Mouse (Mus musculus) hindbrain, embryonic 16.5 days (tissue): Measurements from ENCODE around the gene Hist3h2a. TPM values are rescaled to one million over a fixed set of nuclear protein-coding genes. Genes with fewer than 3 reads are reported as not detected.

ENCODE experiments used
- ATAC-seq: fragments of 200-750 bp; cut with Nextera tagmentation; 2 replicates; pipeline ENCODE4 v1.8.0; 2017; ENCODE audit warnings: moderate TSS enrichment, moderate library complexity
- H3K27ac ChIP-seq: fragments of 300-500 bp; sonication (generic); 2 replicates; pipeline ENCODE4 v1.5.1; 2014; ENCODE audit warnings: low read depth, mild to moderate bottlenecking, control low read depth, low read length, moderate library complexity
- H3K27me3 ChIP-seq: fragments of 300-500 bp; sonication (generic); replicated peaks from 2 replicates; pipeline ENCODE4 v1.6.1; 2014; ENCODE audit warnings: low read length; ENCODE audit not compliant: control insufficient read depth, insufficient read depth
- H3K36me3 ChIP-seq: fragments of 300-500 bp; sonication (generic); 2 replicates; pipeline ENCODE4 v1.6.1; 2014; ENCODE audit warnings: mild to moderate bottlenecking, low read length, moderate library complexity, mixed read lengths; ENCODE audit not compliant: control insufficient read depth, insufficient read depth
- H3K4me1 ChIP-seq: fragments of 300-500 bp; sonication (generic); 2 replicates; pipeline ENCODE4 v1.6.1; 2014; ENCODE audit warnings: low read depth, low read length; ENCODE audit not compliant: control insufficient read depth, insufficient read depth
- H3K4me2 ChIP-seq: fragments of 300-500 bp; sonication (generic); 2 replicates; pipeline ENCODE4 v1.6.1; 2014; ENCODE audit warnings: mild to moderate bottlenecking, low read length, control low read depth, moderate library complexity
- H3K4me3 ChIP-seq: fragments of 300-500 bp; sonication (generic); 2 replicates; pipeline ENCODE4 v1.5.1; 2014; ENCODE audit warnings: mild to moderate bottlenecking, low read length, control low read depth, moderate library complexity
- H3K9ac ChIP-seq: fragments of 300-500 bp; sonication (generic); 2 replicates; pipeline ENCODE4 v1.6.1; 2014; ENCODE audit warnings: low read depth, mild to moderate bottlenecking, control low read depth, low read length, moderate library complexity
- H3K9me3 ChIP-seq: fragments of 300-500 bp; sonication (generic); 2 replicates; pipeline ENCODE4 v1.6.1; 2014; ENCODE audit warnings: mild to moderate bottlenecking, low read length, moderate library complexity; ENCODE audit not compliant: control insufficient read depth
- WGBS: fragments of 180-500 bp; shearing (Covaris S2); extraction: QIAGEN DNeasy Blood & Tissue Kit; methylation state at CpG from one replicate; pipeline ENCODE4 v1.1.7; 2014; 5-methylcytosine and 5-hydroxymethylcytosine counted together
- polyA plus RNA-seq: library from polyadenylated mRNA; unstranded; fragments of >200 nt; fragmentation: Nextera tagmentation; extraction: Ambion mirVana; gene quantifications from 2 replicates; pipeline ENCODE4 v1.2.1, GENCODE M21; 2015

The Hist3h2a gene
- polyA plus RNA-seq, 1 experiment from 2014 or later = 89.6 TPM

GRCm38 (mm10) chr11:58963543-58963942 is 9.1 kb downstream of the Hist3h2a start:
- Histone ChIP-seq H3K4me1 (peaks cover 10% of the 10 kb centered on the region), H3K4me2 (no peak overlapping the region)
- peak; percentile 21; the same call in 1 of the 2 replicates for ATAC-seq

DNA sequence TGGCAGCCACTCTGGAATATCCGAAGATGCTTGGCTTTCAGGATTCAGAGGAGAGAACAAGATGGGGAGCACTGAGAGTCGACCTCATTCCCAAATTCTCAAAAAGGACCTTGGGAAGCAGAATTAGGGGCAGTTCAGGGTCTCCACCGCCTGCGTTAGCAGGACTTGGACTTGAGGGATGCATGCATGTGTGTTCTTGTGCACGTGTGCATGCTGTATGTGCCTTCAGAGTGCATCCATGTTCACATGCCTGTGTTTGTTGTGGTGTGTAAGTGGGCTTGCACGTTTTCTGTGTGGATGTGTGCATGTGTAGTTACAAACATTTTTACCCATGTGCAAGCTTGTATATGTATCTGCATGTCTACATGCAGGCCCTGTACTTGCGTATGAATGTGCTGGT is 9.7 kb downstream of the Hist3h2a start:
- Histone ChIP-seq H3K4me3 (no peak overlapping the region), H3K27me3 (no peaks in the 10 kb centered on the region)
- 91% methylated on average over 7 of the region's 7 CpGs for WGBS

More at GRCm38 (mm10) chr11:58963543-58963942, 9.1 kb downstream of the Hist3h2a start:
- no peak overlapping the region for H3K9ac ChIP-seq
- 35% methylated on average over 17 of the region's 17 CpGs for WGBS
- H3K27me3 ChIP-seq = no peaks in the 10 kb centered on the region
- 0 out of 2 replicates have a peak, but pooled peaks cover 2% of the 10 kb centered on the region for H3K9me3 ChIP-seq
- no peak overlapping the region for H3K4me3 ChIP-seq
- 0 out of 2 replicates have a peak, but pooled peaks cover 2% of the 10 kb centered on the region for H3K36me3 ChIP-seq
- no peak overlapping the region for H3K27ac ChIP-seq

DNA sequence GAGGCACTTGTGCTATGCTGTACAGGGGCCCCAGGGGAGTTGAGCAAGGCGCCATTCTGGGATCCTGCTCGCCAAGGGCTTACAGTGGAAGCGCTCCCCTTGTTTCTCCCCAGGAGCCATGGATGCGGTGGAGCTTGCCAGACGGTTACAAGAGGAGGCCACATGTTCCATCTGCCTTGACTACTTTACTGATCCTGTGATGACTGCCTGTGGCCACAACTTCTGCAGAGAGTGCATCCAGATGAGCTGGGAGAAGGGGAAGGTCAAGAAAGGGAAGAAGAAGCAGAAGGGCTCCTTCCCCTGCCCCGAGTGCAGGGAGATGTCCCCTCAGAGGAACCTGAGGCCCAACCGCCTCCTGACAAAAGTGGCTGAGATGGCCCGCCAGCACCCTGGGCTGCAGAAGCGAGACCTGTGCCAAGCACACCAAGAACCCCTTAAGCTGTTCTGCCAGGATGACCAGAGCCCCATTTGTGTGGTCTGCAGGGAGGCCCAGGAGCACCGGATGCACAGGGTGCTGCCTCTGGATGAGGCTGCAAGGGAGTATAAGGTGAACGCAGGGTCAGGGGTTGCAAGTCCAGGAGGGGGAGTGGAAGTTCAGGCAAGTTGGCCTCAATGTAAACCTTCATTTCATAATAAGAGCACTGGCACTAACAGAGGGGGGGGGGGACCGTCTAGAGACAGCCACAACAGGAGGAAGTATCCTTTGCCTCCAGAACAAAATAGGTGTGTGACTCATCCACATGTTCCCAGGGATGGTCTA is 10.7 kb downstream of the Hist3h2a start:
- Histone ChIP-seq H3K4me2 (no peak overlapping the region), H3K9ac (no peak overlapping the region), H3K9me3 (0 out of 2 replicates have a peak, but pooled peaks cover 2% of the 10 kb centered on the region), H3K27ac (no peak overlapping the region), H3K36me3 (0 out of 2 replicates have a peak, but pooled peaks cover 2% of the 10 kb centered on the region), H3K27me3 (no peaks in the 10 kb centered on the region), H3K4me3 (no peak overlapping the region), H3K4me1 (no peaks in the 10 kb centered on the region; the same call in 1 of the 2 replicates)
- ATAC-seq = no peak
- 44% methylated on average over 12 of the region's 12 CpGs for WGBS

More for the DNA sequence above, 9.7 kb downstream of the Hist3h2a start:
- H3K36me3 ChIP-seq = 0 out of 2 replicates have a peak, but pooled peaks cover 2% of the 10 kb centered on the region
- peaks cover 6% of the 10 kb centered on the region for H3K4me1 ChIP-seq
- H3K9ac ChIP-seq = no peak overlapping the region
- H3K4me2 ChIP-seq = no peak overlapping the region
- H3K9me3 ChIP-seq = 0 out of 2 replicates have a peak, but pooled peaks cover 2% of the 10 kb centered on the region
- no peak for ATAC-seq
- no peak overlapping the region for H3K27ac ChIP-seq

- Histone ChIP-seq H3K27me3 (no peaks in the 10 kb centered on the region), H3K36me3 (0 out of 2 replicates have a peak, but pooled peaks cover 2% of the 10 kb centered on the region), H3K4me1 (no peaks in the 10 kb centered on the region; the same call in 1 of the 2 replicates), H3K4me3 (no peak overlapping the region), H3K27ac (no peak overlapping the region), H3K9ac (no peak overlapping the region), H3K4me2 (no peak overlapping the region), H3K9me3 (no peaks in the 10 kb centered on the region)
- 88% methylated on average over 1 of the region's 1 CpGs for WGBS
- ATAC-seq = no peak
These were observed 12.9 kb downstream of the Hist3h2a start for GRCm38 (mm10) chr11:58967346-58967745.

- 0 out of 2 replicates have a peak, but pooled peaks have one; percentile 41 for ATAC-seq
- no peaks in the 10 kb centered on the region for H3K9me3 ChIP-seq
- H3K36me3 ChIP-seq = peaks cover 5% of the 10 kb centered on the region; the same call in 1 of the 2 replicates
- H3K4me1 ChIP-seq = no peaks in the 10 kb centered on the region; the same call in 1 of the 2 replicates
- 87% methylated on average over 7 of the region's 7 CpGs for WGBS
- no peak overlapping the region for H3K27ac ChIP-seq
- no peak overlapping the region for H3K9ac ChIP-seq
- no peaks in the 10 kb centered on the region for H3K27me3 ChIP-seq
- no peak overlapping the region for H3K4me2 ChIP-seq
- no peak overlapping the region for H3K4me3 ChIP-seq
These were observed 14.1 kb downstream of the Hist3h2a start for GRCm38 (mm10) chr11:58968551-58968950.

GRCm38 (mm10) chr11:58969027-58969426 is 14.5 kb downstream of the Hist3h2a start:
- no peak overlapping the region for H3K4me2 ChIP-seq
- no peaks in the 10 kb centered on the region for H3K9me3 ChIP-seq
- H3K9ac ChIP-seq = no peak overlapping the region
- H3K4me1 ChIP-seq = no peaks in the 10 kb centered on the region
- no peak overlapping the region for H3K4me3 ChIP-seq
- WGBS = 86% methylated on average over 8 of the region's 8 CpGs
- H3K27ac ChIP-seq = no peak overlapping the region
- H3K36me3 ChIP-seq = peaks cover 5% of the 10 kb centered on the region; the same call in 1 of the 2 replicates
- no peak for ATAC-seq
- H3K27me3 ChIP-seq = no peaks in the 10 kb centered on the region

GRCm38 (mm10) chr11:58969659-58970058 is 15.2 kb downstream of the Hist3h2a start:
- no peak for ATAC-seq
- H3K36me3 ChIP-seq = peaks cover 6% of the 10 kb centered on the region; the same call in 1 of the 2 replicates

DNA sequence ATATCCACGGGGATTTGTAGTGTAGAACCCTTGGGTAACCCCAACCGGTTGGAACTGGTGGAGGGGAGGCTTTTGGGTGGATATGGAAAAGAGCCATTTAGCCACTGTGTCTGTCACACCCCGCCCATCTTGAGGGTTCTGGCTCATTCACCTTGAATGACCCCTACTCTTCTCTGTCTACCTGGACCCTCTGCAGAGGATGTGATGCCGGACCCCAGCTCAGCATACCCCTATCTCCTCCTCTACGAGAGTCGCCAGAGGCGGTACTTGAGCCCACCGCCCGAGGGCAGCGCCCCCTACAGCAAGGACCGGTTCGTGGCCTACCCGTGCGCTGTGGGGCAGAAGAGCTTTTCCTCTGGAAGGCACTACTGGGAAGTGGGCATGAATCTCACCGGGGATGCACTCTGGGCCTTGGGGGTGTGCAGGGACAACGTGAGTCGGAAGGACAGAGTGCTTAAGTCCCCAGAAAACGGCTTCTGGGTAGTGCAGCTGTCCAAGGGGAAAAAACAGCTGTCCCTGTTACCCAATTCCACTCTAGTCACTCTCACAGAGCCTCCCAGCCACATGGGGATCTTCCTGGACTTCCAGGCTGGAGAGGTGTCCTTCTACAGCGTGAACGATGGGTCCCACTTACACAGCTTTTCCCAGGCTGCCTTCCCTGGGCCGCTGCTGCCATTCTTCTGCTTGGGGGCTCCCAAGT is 16.5 kb downstream of the Hist3h2a start:
- WGBS = 89% methylated on average over 21 of the region's 21 CpGs
- peaks cover 6% of the 10 kb centered on the region; the same call in 1 of the 2 replicates for H3K36me3 ChIP-seq
- H3K4me3 ChIP-seq = no peak overlapping the region
- H3K27ac ChIP-seq = no peak overlapping the region
- H3K4me1 ChIP-seq = peaks cover 8% of the 10 kb centered on the region
- H3K9ac ChIP-seq = no peak overlapping the region
- no peaks in the 10 kb centered on the region for H3K27me3 ChIP-seq
- no peak for ATAC-seq
- no peaks in the 10 kb centered on the region for H3K9me3 ChIP-seq
- no peak overlapping the region for H3K4me2 ChIP-seq

More at GRCm38 (mm10) chr11:58969659-58970058, 15.2 kb downstream of the Hist3h2a start:
- WGBS = 80% methylated on average over 6 of the region's 6 CpGs
- H3K4me1 ChIP-seq = no peaks in the 10 kb centered on the region
- no peak overlapping the region for H3K4me2 ChIP-seq
- H3K4me3 ChIP-seq = no peak overlapping the region
- H3K27ac ChIP-seq = no peak overlapping the region
- no peaks in the 10 kb centered on the region for H3K27me3 ChIP-seq
- H3K9me3 ChIP-seq = no peaks in the 10 kb centered on the region
- no peak overlapping the region for H3K9ac ChIP-seq

GRCm38 (mm10) chr11:58971796-58972195 is 17.3 kb downstream of the Hist3h2a start:
- no peaks in the 10 kb centered on the region for H3K27me3 ChIP-seq
- peaks cover 6% of the 10 kb centered on the region; the same call in 1 of the 2 replicates for H3K36me3 ChIP-seq
- H3K27ac ChIP-seq = no peak overlapping the region
- H3K4me1 ChIP-seq = peaks cover 10% of the 10 kb centered on the region
- H3K9ac ChIP-seq = no peak overlapping the region
- no peak overlapping the region for H3K4me2 ChIP-seq
- no peak for ATAC-seq
- H3K9me3 ChIP-seq = no peaks in the 10 kb centered on the region
- WGBS = 98% methylated on average over 3 of the region's 3 CpGs
- H3K4me3 ChIP-seq = no peak overlapping the region
